In genomic region chr9:14666071-14666470, GRCm38 (mm10) we compare ENCODE assay signal across 22 mouse cellular contexts. TPM values are rescaled to one million over a fixed set of nuclear protein-coding genes. Genes with fewer than 3 reads are reported as not detected.
A peak's percentile ranks its signal among the peaks of the same experiment; 100 is the strongest.
DNase-seq lines count a peak whose midpoint lies in the region; TF ChIP-seq lines count a peak whose summit lies in the region.
"Had no signal": no experiment of that assay in that cellular context is flagged by ENCODE, and none has a peak within 500 bp of the region (broad histone marks: within the 10 kb centered on the region; RNA-seq: fewer than 3 reads in every experiment).

No protein-coding gene starts in this region.

- no peak overlapping the region for H3ac ChIP-seq in myocyte (ENCODE audit: control insufficient read depth, insufficient read length)

- no peaks in the 10 kb centered on the region for H3K79me2 ChIP-seq in myocyte (ENCODE audit: control insufficient read depth, insufficient read depth)

- no peak overlapping the region for H3K4me2 ChIP-seq in myocyte (ENCODE audit: low read depth)
- H3K4me2 ChIP-seq: embryonic facial prominence, embryonic 12.5 days; forebrain, embryonic 13.5 days had no signal

- H3K36me3 ChIP-seq in myocyte (ENCODE audit: control insufficient read depth, insufficient read depth): no peaks in the 10 kb centered on the region
- H3K36me3 ChIP-seq: embryonic facial prominence, embryonic 10.5 days; embryonic facial prominence, embryonic 12.5 days; G1E had no signal

- peaks cover 8% of the 10 kb centered on the region for H3K27me3 ChIP-seq in myocyte (ENCODE audit: control insufficient read depth, insufficient read depth, insufficient read length)
- H3K27me3 ChIP-seq: CH12.LX; embryonic facial prominence, embryonic 12.5 days; forebrain, embryonic 13.5 days; Patski had no signal

- no peak for TF ChIP-seq POLR2A in myocyte (IDR thresholded peaks at IDR 0.05; ENCODE audit: insufficient read length, low read depth)

- peak; percentile 74 for DNase-seq in gastrocnemius, adult 18-20 months (ENCODE audit: low spot score)
- no peak for DNase-seq in gastrocnemius, postnatal 4 days (ENCODE audit: low spot score in 2 of 2)
- DNase-seq in gastrocnemius, adult 8-10 months (ENCODE audit: low spot score in 2 of 2): peak; percentile 47 to 49
- DNase-seq in gastrocnemius, postnatal 36 days: no peak
- DNase-seq in right cerebral cortex, postnatal 25 days: no peak
- DNase-seq in ovary, postnatal 36 days (ENCODE audit: low spot score): no peak
- DNase-seq: adrenal gland, adult 8-10 months; adrenal gland, postnatal 14 days; adrenal gland, postnatal 36 days; B cell, adult 2 months; cerebellum, adult 11-12 months; cerebellum, adult 2 months; cerebellum, adult 9-10 months; cerebellum, postnatal 10 days; cerebellum, postnatal 25 days had no signal

- no peak overlapping the region for H3K4me3 ChIP-seq in myocyte
- H3K4me3 ChIP-seq: embryonic facial prominence, embryonic 10.5 days; embryonic facial prominence, embryonic 12.5 days; forebrain, embryonic 13.5 days had no signal

- intact Hi-C loops in gastrocnemius, postnatal 36 days (cut with DNase I): no loop called here

TF ChIP-seq in myocyte, 11 proteins besides CTCF, POLR2A, EP300 and RAD21:
- peak in 2 of 3 experiments; percentile 25 to 30 for TF ChIP-seq MYOD1 (IDR thresholded peaks at IDR 0.05; ENCODE audit: control insufficient read depth in 1 of 3, insufficient read length in 2 of 3, low read depth in 2 of 3)
- no peak for TF ChIP-seq MAX (IDR thresholded peaks at IDR 0.05; ENCODE audit: low read depth)

RNA-seq across cellular contexts. Expression of gene Amotl1, which starts 21.2 kb away (rescaled TPM):
- total RNA-seq in gastrocnemius, adult 18-20 months (2021): 100 to 1,000 TPM; 330 to 339 TPM
- total RNA-seq in gastrocnemius, postnatal 4 days (2021): 100 to 1,000 TPM; 330 to 368 TPM
- 100 to 1,000 TPM; 324 to 412 (median 352) TPM for total RNA-seq in gastrocnemius, adult 8-10 months (2022)
- 100 to 1,000 TPM; 276 to 313 TPM for total RNA-seq in gastrocnemius, postnatal 36 days (2021)
- 37.3 TPM for polyA plus RNA-seq in myocyte (2012; fragmentation: generic; extraction: Trizol)

Comparison
In these comparisons a context has a peak if more than half of its experiments do, and no peak if none do; other contexts are left out.
1. DNase-seq: peak in gastrocnemius, adult 18-20 months (single experiment) and gastrocnemius, adult 8-10 months (2 of 2); none in gastrocnemius, postnatal 4 days (0 of 2), gastrocnemius, postnatal 36 days (0 of 2), right cerebral cortex, postnatal 25 days (single experiment) and ovary, postnatal 36 days (single experiment).